Mouse (Mus musculus) neural tube, embryonic 10.5 days (tissue): ENCODE measurements at regions not wholly inside any gene's neighbourhood (a gene's known extent, or its start where the extent isn't known, plus 50 kb on each side); places are given as distances from the start of the nearest gene placed in this dataset.
A peak's percentile ranks its signal among the peaks of the same experiment; 100 is the strongest.

Source experiments
- DNase-seq: peaks from one replicate; pipeline ENCODE4 v3.0.0-alpha.2; 2017; ENCODE audit warnings: low spot score; ENCODE audit errors: extremely low spot score

DNA sequence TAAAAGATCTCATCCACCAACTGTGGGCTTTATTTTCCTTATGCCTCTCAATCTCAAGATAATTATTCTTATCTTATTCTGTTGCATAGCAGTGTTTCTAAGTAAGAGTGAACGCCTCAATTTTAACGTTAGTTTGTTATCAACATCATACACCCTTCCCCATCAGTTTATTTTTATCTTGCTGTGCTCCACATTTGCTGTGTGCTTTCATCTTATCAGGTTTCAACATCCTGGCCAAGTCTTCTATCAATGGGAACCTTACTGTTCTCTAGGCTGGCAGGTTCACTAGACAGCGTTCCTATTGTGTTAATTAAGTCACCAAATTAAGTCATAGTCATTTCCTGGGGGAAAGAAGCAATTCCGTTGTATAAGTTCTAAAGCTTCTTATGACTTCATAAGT is 263.1 kb upstream of the Etaa1 start:
- no peak for DNase-seq

DNA sequence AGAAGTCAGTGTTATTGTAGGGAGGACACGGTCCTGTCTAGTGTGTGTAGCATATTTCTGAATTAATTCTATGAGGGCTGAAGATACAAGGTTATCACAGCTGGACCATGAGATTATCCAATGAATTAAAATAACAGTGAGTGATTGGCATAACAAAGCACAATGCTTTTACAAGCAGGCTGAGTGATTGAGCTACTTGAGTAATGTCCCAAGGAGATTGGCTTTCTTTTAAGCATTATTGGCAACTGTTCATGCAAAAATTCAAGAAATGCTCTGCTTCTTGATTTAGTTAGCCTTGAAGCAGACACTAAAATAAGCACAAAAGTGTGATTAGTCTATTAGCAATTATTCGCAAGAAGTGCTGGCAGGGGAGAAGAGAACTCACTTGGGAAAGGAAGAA is 219.4 kb upstream of the Etaa1 start:
- no peak for DNase-seq

DNA sequence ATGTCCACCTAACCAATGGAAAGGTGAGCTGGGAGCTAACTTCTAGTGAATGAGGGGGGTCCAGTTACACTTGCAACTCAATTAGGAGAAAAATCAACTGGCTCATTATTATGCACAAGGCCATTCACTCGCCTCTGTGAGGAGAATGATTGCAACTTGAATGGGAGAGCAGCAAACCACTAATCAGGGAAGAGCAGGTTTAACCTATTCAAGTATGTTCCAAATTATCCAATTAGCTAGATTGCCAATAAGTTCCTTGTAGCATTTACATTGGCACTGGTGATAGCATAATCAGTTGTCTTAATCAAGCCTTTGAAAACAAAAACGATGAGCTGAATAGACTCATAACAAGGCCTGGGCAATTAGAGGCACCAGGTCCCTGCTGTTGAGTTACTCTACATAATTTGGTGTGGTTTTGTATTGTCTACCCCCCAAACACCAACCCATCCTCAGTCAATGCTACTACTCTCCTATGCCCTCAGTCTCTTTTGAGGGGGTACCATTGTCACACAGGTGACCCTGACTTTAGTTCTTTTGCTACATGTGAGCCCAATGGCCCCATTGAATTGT is 217.6 kb upstream of the Etaa1 start:
- no peak for DNase-seq

DNA sequence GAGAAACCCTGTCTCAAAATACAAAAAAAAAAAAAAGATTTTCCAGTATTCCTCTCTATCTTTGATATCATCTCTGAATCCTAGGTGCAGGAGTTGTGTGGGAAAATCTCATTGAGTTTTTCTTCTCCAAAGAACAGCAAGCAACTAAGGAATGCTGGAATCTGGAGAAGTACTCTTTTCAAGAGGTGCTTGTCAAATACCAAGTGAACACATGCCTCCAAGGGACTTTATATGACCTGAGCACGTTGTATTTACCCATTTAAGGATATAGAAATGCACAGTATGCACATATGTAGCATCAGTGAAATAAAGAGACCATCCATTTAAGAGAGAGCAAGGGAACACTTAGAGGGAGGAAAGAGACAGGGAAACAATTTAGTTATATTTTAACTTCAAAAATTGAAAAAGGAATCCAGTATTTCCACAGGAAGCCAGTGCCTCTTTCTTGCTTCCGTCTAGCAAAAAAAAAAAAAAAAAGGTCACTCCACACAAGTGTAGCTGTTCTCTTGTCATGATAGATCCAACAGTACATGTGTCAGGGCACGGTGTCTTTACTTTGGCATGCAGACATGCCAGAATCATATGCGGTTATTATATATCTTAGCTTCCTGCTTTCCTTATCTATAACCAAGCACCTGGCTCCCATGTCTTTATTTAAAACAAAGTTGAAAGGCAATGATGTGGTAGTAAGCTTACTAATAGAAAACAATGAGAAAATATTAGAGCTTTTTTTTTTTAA is 212.1 kb upstream of the Etaa1 start:
- DNase-seq: no peak

DNA sequence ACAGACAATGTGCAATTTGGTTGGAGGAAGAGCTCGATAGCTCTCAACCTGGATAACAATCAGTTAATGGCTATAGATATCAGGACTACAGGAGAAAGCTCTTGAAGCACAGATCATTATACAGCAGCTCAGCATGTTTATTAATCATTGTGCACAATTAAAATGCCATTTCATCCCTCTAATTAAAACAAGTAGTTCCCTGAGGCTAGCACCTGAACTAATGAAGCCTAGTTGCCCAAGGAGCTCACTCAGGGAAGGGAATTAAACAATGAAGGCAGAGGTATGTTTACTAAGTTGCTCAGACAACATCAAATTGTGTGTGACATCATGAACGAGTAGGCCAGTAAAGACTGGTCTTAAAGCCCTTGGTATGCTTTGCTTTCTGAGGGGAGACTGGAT is 210.3 kb upstream of the Etaa1 start:
- no peak for DNase-seq

DNA sequence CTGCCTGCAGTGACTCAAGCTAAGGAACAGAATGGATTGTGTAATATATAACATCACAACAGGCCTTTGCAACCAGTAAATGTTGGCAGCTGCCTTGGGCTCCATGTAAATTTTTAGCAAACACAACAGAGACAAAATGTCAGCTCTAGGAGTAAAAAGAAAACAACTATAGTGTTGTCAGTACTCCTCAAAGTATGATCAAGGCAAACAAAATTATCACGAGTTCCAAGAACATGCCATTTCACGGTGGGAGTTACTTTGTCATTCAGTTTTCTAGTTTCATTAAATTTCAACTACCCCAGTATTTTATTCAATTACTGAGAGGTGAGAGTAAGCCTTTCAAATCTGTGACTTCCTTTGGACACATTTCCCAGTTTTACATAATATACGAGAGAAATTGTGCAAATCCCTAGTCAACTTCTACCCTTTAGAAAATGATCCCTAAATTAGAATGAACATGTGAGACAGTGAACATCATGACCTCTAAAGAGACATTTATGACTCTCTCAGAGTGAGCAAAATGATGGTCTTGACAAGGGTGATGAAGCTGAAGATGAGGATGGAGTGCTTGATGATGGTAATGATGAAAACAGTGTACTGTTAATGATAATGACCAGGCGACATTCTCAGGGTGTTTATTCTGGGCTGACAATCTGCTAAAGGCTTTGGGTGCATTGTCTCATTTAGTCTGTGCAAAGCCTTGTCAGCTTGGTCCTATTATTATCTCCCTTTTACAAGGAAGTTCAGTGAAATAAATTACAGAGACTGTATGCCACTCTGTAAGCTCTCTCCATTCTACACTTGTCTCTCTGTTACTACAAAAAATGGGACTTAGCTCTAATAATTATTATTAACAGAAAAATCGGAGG is 209.7 kb upstream of the Etaa1 start:
- no peak for DNase-seq

DNA sequence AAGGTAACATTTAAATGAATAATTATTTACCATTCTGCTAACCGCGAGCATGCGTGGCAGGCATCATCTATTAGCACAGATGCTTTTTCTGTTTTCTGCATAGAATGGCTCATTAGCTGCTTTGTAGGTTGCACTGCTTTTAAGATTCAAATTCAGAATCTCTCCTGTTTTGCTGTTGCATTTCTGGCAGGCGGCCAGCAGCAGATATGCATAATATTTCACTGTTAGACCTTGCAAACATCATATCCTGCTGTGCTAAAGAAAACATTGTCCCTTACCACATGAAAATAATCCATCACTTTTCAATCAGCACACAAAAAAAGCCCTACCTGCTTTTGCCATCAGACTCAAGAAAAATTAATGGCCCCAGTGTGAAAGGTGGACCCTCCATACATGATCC is 202.8 kb upstream of the Etaa1 start:
- no peak for DNase-seq

DNA sequence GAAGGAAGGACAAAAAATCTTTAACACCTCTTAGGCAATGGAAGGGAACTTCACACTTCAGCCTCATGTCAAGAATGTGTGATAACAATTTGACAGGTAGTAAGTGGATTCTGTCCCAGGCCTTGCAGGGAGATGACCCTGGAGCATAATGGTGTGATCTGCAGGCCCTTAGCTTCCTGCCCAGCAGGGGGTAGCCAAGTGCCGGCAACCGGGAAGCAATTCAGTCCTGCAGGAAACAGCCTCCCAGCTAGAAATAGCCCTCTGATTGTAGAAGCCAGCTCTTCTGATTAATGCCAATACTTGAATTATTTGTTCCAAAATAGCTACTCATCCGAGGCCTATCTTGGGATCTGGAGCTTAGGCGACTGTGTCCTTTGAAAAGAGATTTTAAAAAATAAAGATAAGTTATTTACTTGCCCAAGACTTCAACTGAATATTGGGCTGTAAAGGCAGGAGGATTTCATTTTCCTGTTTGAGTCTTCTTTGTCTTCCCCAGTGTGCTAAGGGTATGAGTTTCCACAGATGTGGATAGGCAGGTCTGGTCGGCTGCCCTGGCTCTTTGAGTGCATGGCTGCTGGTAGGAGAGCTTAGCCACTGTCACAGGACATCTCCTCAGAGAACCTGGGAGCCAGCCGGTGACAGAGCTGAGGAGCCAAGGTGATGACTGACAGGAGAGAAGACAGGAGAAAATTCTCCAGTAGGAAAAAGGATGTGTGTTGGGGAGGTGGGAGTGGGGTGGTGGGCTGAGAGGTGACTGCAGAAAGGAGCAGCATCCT is 198.3 kb upstream of the Etaa1 start:
- DNase-seq: peak; percentile 65

DNA sequence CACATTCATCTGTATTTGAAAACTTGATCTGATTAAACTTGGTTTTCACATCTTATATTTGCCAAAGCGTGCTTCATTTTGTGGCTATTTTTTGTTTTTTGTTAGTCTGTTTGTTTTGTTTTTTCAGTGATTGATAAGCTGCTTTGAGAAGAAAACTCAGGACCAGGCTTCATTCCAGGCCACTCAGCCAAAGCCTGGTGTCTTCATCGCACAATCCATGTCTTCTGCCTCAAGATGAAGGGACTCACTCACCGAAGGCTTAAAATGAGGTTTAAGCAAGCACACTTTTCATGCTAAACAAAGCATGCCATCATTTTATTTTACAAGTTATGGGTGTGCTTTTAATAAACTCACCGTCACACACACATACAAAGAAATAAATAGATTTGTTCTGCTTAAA is 197.7 kb upstream of the Etaa1 start:
- DNase-seq: no peak

DNA sequence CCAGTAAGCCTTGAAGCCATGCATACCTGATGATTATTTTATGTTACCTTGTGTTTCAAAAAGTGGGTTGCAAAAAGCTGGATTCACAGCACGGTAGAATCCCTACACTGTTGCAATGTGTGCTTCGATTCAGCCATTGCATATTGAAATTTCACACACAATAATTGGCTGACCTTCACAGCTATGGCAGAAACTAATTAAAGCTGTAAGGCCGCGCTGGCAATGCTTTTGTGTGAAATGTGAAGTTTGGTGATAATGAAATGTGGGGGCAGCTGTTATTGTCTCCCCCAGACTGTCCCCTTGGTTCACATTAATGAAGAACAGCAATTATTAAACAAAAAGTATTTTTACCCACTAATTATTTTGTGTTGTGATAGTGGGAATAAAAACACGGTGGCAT is 173.8 kb upstream of the Etaa1 start:
- DNase-seq: no peak

DNA sequence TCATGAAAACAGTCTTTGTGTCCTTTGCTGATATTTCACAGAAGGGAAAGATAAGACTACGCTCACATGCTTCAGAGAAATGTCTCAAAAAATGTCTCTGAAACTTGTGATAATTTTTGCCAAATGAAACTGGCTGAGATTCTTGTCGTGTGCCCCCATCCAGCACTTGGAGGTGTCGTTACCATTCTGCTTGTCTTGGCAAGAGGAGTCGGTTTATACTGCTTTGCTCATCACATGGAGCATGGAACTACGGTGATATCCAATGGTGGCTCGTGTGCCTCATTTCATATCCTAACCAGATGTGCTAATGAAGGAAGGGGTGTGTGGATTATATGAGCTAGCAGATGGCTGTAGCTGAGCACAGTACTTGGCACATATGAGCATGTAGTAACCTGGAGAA is 169.4 kb upstream of the Etaa1 start:
- no peak for DNase-seq

DNA sequence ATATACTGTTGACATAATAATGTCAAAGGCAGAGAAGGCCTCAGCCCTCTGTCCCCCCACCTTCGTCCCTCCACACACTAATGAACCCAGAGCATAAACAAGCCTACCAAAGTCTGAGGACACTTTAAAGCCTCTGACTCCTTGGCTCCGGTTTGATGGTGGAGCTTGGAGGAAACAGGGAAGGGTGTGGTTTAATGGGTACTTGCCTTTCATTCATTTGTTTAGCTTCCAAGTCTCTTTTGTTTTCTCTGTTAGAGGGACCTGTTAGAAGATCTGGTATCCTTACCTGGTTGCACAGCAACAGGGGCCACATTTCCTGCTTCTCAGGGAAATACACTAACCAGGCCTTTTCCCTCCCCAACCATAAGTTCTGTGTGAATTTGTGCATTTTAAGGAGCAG is 168.9 kb upstream of the Etaa1 start:
- DNase-seq: no peak

DNA sequence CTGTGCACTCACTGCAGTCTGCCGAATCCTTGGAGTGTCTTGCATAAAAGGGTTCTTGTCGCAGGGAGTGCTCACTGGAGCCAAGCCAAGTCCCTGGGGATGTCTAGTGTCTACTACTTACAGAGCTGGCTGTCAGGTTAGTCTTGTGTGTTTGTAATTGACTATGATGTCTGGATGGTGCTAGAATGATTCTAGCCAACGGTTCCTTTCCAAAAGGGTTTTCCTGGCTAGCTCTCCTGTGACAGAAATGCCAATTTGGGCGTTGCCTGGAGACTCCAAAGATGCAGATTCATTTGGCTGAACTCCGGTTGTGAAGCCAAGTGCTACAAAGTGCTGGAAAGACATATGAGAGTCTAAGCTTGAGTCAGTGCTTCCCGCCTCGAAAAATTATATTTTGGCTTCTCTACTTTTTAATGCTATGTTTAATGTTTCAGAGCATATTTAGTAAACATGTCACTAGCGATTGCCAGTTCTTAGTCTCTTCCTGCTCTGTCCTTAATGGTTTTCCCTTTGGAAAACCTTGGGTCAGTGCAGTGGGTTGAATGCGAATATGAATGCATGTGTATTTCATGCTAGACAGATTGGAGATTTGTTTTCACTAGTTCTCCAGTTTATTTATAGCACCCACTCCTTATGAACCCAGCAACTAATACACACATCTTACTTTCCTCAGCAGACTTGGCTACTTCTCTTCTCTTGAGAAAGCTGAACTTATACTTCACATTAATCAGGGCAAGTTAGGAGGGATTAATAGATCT is 162.2 kb upstream of the Etaa1 start:
- no peak for DNase-seq

DNA sequence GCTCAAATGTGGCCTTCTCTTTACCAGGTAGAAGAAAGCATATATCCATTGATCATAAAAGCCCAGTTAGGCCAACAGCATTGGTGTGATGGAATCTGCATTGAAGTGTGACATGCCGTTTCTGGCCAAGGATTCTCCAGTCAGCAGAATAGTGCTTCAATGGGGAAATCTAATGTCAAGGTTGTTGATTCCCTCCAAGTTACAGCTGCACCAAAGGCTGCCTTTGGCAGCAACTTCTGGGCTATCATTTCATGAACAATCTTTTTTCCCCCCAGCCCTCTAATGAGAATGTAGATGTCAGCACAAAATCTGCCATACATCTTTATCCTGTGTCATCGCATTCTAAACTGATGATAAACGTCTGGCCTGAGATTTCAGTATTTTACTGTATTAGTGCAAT is 149.2 kb upstream of the Etaa1 start:
- DNase-seq: no peak

DNA sequence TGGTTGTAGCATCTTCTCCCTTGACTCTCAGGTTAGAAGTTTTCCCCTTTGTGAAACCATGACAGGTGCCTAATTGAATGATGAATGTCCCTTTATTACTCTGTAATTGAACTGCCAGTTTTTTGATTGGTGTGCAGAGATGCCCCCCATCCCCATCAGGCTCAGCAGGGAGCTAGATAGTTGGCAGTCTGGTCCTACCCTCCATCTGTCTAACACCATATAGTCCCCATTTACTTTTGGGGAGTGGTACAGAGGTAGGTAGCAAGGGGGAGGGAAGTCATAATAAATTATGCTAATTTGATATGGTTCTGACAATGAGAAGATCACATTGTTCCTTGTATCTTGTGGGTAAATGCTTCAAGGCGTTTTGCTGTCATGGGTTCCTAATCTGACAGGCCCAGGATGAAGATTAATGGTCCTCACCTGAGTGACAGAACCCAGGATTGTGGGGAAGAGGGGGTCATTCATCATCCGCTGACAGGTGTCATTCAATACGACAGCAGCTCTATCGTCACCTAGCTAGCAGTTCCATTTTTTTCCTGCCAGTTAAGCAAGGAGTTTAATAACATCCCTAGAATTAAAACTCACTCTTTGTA is 122.3 kb upstream of the Etaa1 start:
- no peak for DNase-seq

DNA sequence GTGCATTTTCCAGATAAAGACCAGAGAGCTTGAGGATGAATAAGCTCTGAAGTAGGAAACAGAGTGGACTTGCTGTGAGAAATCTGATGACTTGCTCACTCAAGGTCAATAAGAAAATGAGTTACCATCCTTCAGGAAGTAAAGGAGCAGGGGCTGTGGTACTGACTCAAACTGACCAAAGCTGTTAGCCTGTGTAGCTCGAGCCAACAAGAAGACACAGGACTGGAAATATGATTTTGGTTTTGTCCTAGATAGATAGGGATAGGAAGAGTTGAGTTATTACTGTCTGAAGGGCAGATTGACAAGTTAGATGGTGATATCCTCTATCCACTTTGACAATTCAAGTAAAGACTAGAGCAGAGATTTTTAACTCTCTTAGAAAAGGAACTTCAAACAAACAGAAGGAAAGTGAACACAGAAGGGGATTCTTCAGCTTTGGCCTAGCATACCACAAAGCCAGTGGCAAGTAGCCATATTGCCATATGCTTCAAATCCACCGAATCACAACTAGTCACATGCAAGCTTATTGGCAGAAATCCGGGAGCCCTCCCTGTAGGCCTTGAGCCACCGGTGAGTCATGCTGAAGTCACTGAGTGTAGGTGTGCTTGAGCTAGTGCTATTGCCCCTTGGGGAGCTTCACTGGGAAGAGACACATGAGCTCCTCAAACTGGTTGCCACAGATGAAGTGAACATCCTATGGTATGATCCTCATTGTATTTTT is 117.1 kb upstream of the Etaa1 start:
- no peak for DNase-seq

DNA sequence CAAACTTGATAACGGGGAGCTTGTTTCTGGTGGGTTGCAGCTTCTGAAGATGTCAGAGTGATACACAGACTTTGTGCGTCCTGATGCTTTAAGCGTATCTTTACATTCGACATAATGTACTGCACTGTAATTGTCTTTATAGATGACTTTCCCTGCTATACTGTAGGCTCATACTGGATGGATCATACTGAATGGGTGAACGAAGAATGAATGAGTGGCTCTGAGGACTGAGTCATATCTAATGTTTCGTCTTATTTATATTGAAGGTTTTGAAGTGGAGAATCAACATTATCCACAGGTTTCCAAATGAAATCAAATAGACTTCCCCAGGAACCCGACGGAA is 116.3 kb upstream of the Etaa1 start:
- DNase-seq: no peak

DNA sequence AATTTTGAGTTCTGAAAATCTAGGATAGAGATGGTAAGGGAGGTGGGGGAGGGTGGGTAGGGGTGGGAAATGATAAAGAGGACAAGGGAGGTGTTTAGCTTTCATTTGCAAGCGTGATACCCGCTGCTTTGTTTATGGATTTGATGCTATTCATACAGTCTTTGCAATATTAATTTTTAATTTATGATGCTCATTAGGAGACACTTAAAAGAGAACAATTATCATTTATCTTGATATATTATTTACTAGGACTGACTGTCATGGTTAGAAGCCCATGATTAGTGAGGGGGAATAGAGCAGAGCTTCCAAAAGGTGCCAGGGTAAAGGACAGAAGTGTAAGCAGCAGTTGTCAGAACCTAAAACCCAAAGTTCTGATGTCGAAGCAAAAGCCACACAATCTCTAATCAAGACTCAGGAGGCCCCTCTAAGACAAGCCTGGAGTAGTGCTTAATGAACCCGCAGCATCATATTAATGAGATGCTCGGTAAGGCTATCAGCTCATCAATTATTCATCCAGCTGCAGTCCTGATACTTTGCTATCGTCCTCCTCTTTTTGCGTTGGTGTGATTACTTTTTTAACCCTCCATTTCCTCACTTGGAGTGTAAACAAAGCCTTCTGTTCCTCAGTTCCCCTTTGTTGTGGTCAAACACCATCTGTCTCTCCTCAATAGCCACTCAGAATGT is 115.8 kb upstream of the Etaa1 start:
- DNase-seq: no peak

DNA sequence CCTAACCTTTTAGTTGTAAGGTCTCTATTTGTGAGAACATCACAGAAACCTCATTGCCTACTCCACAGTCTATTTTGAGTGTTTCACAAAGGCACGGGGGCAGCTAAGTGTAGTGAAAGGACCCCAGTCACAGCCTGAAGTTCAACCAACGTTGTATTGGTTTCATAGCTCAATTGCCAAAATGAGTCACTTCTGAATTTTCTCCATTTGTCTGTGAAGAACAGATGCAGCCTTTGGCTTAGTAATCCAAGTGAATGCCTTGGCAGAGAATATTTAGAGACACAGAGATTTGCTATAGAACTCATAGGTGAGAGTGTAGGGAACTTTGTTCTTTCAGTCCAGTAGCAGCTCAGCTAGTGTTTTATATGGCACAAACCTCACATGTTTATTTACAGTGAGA is 114.4 kb upstream of the Etaa1 start:
- DNase-seq: no peak

DNA sequence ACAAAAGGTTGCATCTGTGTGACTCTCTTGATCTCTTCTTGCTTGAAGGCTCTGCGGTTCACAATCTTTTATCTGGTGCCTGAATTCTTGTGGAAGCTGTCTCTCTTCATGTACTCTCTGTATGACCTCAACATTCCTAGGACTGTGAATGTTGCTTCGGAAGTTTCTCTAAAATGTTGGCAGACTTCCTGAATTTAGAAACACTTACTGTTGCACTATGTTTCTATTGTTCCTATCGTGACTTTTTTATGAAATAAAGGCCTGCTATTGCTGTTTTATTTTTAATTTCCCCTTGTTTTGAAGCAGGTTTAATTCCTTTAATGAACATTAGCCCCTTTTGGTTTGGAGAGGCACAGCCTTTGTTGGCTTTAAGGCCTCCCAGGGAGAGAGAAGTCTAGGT is 114.0 kb upstream of the Etaa1 start:
- DNase-seq: no peak
